Mouse (Mus musculus) MEL (cell line): Measurements from ENCODE around the gene Myl6b.
A peak's percentile ranks its signal among the peaks of the same experiment; 100 is the strongest.

Source experiments
- CHD2 ChIP-seq: IDR thresholded peaks from 2 replicates; pipeline ENCODE4 v1.6.1; 2011; ENCODE audit warnings: low read length, improper control_type of control experiment
- CTCF ChIP-seq, 3 experiments: IDR thresholded peaks in 2 of 3; conservative IDR thresholded peaks in 1 of 3; 2 replicates each; pipeline ENCODE4 v1.5.1; 2011 to 2012; ENCODE audit warnings: low read length in 3 of 3, low read depth in 2 of 3, mild to moderate bottlenecking in 2 of 3, improper control_type of control experiment in 1 of 3, inconsistent platforms in 1 of 3, mixed read lengths in 1 of 3, moderate library complexity in 1 of 3; ENCODE audit not compliant: control insufficient read depth in 1 of 3, insufficient read depth in 1 of 3, poor library complexity in 1 of 3, severe bottlenecking in 1 of 3
- E2F4 ChIP-seq: IDR thresholded peaks from 2 replicates; pipeline ENCODE4 v1.6.1; 2011; ENCODE audit warnings: low read depth, low read length, improper control_type of control experiment, borderline replicate concordance
- GATA1 ChIP-seq: IDR thresholded peaks from 2 replicates; pipeline ENCODE4 v1.6.1; 2011; ENCODE audit warnings: low read depth, low read length, improper control_type of control experiment
- MAFK ChIP-seq: IDR thresholded peaks from 2 replicates; pipeline ENCODE4 v1.6.1; 2011; ENCODE audit warnings: low read depth, mild to moderate bottlenecking, low read length, improper control_type of control experiment, borderline replicate concordance
- MYC ChIP-seq: IDR thresholded peaks from 2 replicates; pipeline ENCODE4 v1.6.1; 2011; ENCODE audit warnings: low read depth, mild to moderate bottlenecking, low read length, improper control_type of control experiment, moderate library complexity
- POLR2A ChIP-seq, 2 experiments: IDR thresholded peaks; 2 replicates each; pipeline ENCODE4 v1.6.1; 2011 to 2012; ENCODE audit warnings: low read length in 2 of 2, mild to moderate bottlenecking in 2 of 2, control low read depth in 1 of 2, improper control_type of control experiment in 1 of 2, low read depth in 1 of 2, moderate library complexity in 1 of 2; ENCODE audit not compliant: control insufficient read depth in 1 of 2, insufficient read depth in 1 of 2, poor library complexity in 1 of 2
- ZMIZ1 ChIP-seq: IDR thresholded peaks from 2 replicates; pipeline ENCODE4 v1.6.1; 2012; ENCODE audit warnings: low read depth, mild to moderate bottlenecking, inconsistent platforms, low read length, improper control_type of control experiment, moderate library complexity

GRCm38 (mm10) chr10:128499116-128499671, 709 bp upstream of the Myl6b start:
- peak; percentile 41 to 50; a peak in 2 of 4 replicates for TF ChIP-seq POLR2A (IDR thresholded peaks at IDR 0.05; ENCODE audit: control insufficient read depth in 1 of 2, insufficient read depth in 1 of 2, low read depth in 1 of 2, low read length in 2 of 2, poor library complexity in 1 of 2)
- no peak for TF ChIP-seq E2F4
- no peak for TF ChIP-seq MAFK
- TF ChIP-seq MYC, result no peak
- TF ChIP-seq CTCF (IDR thresholded peaks at IDR 0.05 in 2 of 3, conservative IDR thresholded peaks at IDR 0.05 in 1 of 3; ENCODE audit: control insufficient read depth in 1 of 3, insufficient read depth in 1 of 3, low read depth in 2 of 3, low read length in 3 of 3, poor library complexity in 1 of 3, severe bottlenecking in 1 of 3), result 0 out of 6 replicates have a peak, but pooled peaks of 1 of the 3 experiments have one; percentile 7
- TF ChIP-seq CHD2, result no peak
- no peak for TF ChIP-seq GATA1
- peak; percentile 66; the same call in 1 of the 2 replicates for TF ChIP-seq ZMIZ1
